Mouse (Mus musculus) heart, postnatal 0 days (tissue): ENCODE data around the gene Ccdc57.

Experiments used
- CTCF ChIP-seq: IDR thresholded peaks from 2 replicates; pipeline ENCODE4 v1.5.1; 2016; ENCODE audit warnings: antibody characterized with exemption, control low read depth, low read depth
- EP300 ChIP-seq: IDR thresholded peaks from 2 replicates; pipeline ENCODE4 v1.6.1; 2016; ENCODE audit warnings: antibody characterized with exemption, low read depth

- TF ChIP-seq CTCF, result peak; percentile 92
- TF ChIP-seq EP300, result no peak
These were observed 132.4 kb downstream of the Ccdc57 start for GRCm38 (mm10) chr11:120800061-120800904.
